Mouse (Mus musculus) induced T-regulatory cell, adult 2 months (primary cell): ENCODE measurements at regions not wholly inside any gene's neighbourhood (a gene's known extent, or its start where the extent isn't known, plus 50 kb on each side); places are given as distances from the start of the nearest gene placed in this dataset.

ENCODE experiments used
- DNase-seq: peaks from one replicate; pipeline ENCODE4 v3.0.0-alpha.2; 2012; ENCODE audit warnings: low read depth

DNA sequence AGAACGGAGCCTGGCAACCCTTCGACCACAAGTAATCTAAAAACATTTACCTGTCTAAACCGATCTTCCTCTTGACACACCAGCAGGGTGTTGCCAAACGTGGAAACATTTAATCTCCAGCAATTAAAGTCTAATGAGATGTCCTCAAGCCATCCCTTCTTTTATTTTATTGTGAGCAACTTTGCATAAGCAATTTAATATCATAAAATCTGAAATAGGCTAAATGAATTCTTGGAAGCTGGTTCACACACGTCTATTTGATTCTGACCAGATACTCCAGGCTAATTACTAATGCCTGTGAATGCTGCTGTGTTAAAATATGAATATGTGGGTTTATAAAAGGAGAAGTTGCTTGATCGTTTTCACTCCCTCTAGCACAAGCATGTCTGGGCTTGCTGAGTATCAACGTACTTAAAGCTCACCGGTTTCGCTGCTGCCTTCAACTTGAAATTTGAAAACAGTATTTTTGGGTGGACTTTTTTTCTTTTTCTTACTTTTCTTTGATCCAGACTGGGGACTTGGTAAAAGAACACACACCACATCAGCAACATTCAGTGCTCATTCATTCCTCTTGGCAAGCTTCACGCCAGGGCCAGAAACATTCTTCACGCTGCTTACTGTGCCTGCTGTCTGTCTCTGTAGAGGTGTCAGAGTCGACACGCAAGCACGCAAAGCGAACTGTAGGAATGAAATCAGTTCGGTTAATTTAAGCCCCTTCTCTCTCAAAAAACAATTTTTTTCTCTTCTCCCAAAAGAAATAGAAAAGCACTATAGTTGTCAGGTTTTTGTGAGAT, 194.4 kb downstream of the Npr3 start:
- DNase-seq, result no peak

DNA sequence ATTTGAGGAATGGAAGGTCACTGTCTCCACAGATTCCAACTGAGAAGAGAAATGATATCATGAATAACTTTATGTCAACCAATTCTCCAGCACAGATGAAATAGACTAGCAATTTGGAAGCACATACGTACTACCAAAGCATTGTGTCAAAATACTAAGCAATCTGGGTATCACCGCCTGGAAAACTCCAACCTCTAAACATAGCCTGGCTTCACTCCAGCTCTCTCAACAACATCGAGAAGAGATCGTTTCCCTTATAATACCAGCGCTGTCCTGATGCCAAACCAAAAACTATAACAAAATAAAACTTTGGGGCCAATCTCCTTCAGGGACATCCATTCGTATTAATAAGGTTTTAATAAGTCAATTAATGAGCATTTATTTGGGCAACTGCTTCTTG, 205.8 kb downstream of the Npr3 start:
- no peak for DNase-seq

DNA sequence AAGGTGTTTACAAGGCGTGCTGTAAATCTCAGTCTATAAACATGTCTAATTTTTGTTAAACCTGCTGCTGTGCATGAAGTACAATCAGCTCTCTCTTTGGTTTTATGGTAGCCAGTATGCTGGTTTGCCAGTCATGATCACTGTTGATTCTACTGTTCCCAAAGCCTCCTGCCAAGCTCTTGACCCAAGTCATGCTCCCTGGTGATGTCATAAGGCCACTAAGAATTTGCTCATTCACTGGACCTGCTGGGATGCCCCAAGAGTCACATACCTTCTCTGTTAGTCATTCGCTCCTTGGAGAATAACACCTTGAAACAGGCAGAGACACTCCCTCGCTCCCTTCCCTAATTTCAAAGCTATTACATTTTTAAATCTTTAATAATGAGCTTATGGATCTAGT, 207.2 kb downstream of the Npr3 start:
- DNase-seq, result no peak

- no peak for DNase-seq
These were observed 210.0 kb downstream of the Npr3 start for GRCm38 (mm10) chr15:11697060-11697459.

GRCm38 (mm10) chr15:11693772-11694270, 213.3 kb downstream of the Npr3 start:
- DNase-seq, result no peak

GRCm38 (mm10) chr15:11664839-11665379, 242.2 kb downstream of the Npr3 start:
- no peak for DNase-seq

DNA sequence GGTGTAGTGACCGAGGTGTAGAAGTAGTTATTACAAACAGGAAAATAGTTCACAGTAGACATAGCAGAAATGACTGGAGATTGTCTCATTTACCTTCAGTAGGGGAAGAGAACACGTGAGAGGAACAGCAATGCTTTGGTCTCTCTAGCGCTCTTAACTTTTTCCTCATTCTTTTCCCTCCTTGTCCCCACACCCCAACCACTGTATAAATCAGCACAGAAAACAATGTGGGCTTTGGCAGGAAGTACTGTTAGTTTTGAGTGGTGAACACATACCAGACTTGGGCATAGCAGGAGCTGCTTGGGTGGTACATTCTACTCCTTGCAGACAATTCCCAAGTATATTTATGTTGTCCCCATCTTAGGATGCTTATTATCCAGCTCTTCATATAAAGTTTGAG, 251.9 kb downstream of the Npr3 start:
- no peak for DNase-seq

DNA sequence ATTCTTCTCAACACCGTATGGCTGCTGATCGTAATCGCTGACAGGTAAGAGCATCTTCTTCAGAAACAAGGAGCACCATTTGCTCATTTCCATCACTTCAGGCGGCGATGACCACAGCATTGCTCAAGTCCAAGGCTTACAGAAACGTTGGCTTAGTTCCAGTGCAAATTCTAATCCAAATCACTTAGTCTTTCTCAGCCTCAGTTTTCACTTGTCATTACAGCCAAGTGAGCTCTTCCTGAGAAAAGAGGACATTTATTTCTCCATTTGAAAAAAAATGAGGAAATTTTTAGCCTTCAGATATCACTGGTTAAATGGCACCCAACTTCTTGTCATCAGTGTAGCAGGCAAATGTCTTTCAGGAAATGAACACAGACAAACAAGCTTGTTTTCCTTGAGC, 246.8 kb upstream of the Tars start:
- no peak for DNase-seq

DNA sequence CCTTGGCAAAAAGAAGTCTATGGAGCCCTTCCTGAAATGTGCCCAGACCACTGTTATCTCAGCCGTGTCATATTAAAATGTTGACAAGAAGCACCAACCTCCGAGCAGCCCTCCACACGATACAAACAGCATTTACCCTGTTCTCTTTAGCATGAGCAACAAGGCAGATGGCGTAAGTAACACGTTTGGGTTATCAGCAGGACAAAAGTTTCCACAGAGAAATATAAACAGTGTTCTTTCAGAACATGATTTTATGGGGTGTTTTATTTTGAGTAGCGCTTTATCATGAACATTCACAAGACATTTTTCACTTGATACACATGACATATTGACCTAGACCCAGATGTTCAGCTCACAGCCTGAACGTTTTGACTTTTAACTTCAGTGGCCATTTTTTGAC, 245.3 kb upstream of the Tars start:
- no peak for DNase-seq

GRCm38 (mm10) chr15:11630654-11631053, 231.2 kb upstream of the Tars start:
- no peak for DNase-seq

DNA sequence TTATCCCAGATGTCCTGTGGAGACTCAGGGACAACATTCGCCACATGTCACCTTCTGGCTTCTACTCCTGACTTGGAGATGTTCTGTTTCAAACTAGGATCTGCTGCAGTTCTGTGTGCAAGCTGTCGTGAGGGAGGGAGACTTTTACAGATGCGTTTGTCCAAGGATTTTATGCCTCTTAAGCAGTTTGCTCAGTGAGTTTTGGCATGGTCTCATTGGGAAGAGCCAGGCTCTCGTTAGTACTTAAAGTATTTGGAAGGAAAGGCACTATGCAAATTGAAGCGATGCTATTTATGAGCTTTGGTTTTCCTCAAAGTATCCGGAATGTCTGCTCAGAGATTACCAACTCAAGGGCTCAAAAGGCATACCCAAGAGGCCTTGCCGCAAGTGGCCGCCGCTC, 227.0 kb upstream of the Tars start:
- DNase-seq, result no peak

GRCm38 (mm10) chr15:11612416-11612815, 213.0 kb upstream of the Tars start:
- no peak for DNase-seq

DNA sequence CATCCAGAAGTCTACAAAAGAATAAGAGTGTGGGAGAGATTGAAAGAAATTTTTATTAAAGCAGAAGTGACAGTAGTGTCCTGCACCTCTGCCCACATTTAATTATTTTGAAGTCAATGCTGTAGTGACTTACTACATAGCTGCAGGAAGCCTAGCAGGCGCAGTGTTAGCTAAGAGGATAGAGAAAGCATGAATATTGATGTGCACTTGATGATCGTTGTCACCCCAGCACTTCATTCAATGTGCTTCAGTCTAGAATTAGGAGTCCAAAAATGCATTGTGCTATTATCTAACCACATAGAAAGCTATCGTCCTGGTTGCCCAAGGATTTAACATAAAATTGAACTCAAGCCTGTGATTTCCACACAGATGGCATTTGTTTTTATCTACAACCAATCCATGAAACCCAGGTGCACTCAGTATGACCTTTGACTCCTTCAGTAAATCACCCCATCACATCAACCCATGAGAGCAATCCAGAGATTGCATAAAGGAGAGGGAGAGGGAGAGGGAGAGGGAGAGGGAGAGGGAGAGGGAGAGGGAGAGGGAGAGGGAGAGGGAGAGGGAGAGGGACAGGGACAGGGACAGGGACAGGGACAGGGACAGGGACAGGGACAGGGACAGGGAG, 210.7 kb upstream of the Tars start:
- no peak for DNase-seq

DNA sequence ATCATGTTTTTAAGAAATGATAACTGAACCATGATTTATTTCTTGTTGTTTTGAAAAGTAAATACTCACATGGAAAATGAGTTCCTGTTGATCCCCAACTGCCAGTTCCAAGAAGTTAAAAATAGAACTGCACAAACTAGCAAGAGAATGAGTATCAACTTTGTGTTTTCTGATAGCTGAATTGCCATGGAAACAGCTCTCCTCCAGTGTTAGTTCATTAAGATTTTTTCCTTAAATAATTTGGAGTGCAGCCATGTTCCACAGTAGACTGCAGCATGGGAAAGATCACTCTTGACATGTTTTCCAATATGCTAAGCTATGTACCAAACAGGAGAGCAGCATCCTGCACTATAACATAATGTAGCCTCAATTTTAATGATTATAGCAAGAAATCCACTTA, 208.0 kb upstream of the Tars start:
- DNase-seq, result no peak

GRCm38 (mm10) chr15:11605677-11606076, 206.2 kb upstream of the Tars start:
- no peak for DNase-seq

DNA sequence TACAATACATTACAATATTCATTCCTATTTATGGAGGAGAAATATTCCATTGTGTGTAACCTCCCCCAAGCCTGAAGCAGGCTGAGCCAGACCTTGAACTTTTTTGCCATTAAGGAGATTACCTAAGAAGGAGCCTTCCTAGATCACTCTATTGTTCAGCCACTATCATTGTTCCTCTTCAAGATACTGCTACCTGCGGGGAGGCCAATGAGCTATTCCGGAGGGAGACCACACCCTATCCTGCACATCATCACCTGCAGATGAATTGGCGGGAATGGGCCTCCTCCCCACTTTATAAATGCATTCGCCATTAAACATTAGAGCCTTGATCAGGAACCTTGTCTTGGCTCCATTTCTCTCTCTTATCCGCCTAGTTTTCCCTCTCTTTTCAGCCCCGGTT, 197.6 kb upstream of the Tars start:
- no peak for DNase-seq

DNA sequence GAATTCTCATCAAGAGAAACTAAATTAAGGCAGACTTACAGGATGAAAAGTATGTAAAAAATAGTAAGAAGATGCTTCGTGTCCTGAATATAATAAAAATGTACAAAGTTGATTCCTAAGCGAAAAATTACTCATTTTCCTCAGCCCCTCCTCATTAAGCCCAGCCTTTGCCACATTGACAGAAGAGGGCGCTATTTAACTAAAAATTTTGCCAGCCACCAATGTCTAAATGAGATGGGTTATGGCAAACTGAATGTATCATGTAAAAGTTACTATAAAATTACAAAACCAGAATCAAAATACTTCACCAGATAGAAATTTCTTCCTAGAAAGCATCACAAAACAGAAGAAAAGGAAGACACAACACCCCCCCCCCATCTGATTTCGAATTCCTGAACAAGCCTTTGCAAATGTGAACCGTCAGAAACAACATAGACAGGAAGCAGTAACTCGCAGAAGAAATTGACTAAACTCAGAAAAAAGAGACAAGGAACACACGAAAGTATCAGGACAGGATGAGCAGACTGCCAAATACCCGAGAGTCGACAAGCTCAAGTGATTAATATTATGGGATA, 191.2 kb upstream of the Tars start:
- DNase-seq, result peak; percentile 19

- DNase-seq, result no peak
These were observed 190.3 kb upstream of the Tars start for GRCm38 (mm10) chr15:11589795-11590194.

DNA sequence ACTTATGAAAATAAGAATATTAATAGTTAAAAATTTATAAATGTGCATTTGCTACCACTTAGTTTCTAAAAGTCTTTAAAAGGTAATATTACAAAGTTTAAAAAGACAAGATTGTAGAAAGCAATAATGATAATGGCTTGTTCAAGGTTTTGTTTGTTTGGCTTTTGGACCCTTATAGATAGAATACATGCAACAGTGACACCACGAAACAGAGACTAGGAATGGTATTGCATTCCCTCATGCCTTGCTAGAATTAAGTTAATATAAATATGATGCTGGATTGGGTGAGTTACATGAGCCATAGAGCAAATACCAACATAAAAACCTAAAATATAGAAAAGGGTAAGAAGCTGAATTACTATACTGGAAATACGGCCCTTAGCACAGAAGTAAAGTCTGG, 186.9 kb upstream of the Tars start:
- DNase-seq, result no peak

- no peak for DNase-seq
These were observed 184.7 kb upstream of the Tars start for GRCm38 (mm10) chr15:11584155-11584554.

DNA sequence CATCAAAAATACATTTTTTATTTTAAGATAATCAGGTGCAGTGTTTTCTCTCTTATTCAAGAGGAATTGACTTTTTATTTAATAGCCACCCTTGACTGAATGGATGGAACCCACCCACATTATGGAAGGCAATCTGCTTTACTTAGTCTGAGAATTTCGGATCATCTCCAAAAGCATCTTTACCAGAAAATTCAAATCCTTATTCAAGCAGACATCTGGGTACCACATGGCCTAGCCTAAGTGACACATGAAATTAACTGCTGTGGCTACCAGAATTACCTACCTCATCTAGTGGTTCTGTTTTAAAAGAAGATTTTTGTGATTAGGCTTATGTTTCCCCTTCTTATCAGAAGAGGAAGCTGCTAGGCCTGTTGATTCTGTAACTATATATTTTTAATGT, 178.9 kb upstream of the Tars start:
- no peak for DNase-seq

- no peak for DNase-seq
These were observed 174.9 kb upstream of the Tars start for GRCm38 (mm10) chr15:11574359-11574758.

GRCm38 (mm10) chr15:11573496-11573895, 174.0 kb upstream of the Tars start:
- no peak for DNase-seq
